Mouse (Mus musculus) ES-Bruce4 (cell line): ENCODE data around the gene Nfkbie.

Experiments used
- CTCF ChIP-seq: IDR thresholded peaks from one replicate; pipeline ENCODE4 v1.8.1; 2011; ENCODE audit warnings: low read depth, low read length
- EP300 ChIP-seq: IDR thresholded peaks from 2 replicates; pipeline ENCODE4 v1.6.1; 2011; ENCODE audit warnings: low read depth, low read length; ENCODE audit not compliant: insufficient read depth

- TF ChIP-seq CTCF (no peak), EP300 (no peak)
Observed at GRCm38 (mm10) chr17:45515204-45515726, 40.2 kb upstream of the Nfkbie start.
